Mouse (Mus musculus): ENCODE measurements around the gene Depp1. TPM values are rescaled to one million over a fixed set of nuclear protein-coding genes. Genes with fewer than 3 reads are reported as not detected.

The Depp1 gene
- total RNA-seq, 1 experiment from 2014 or later, result 1.7 TPM

Other genes with a start within 250 kb of the Depp1 start
- gene Alox5, start 189.4 kb upstream of the Depp1 start, total RNA-seq (2017), result 10.5 and 15.2 TPM in 2 replicates
- gene Olfr211, start 161.5 kb upstream of the Depp1 start, total RNA-seq (2017), result not detected in 2 replicates
- not detected in 2 replicates for gene Olfr212, start 144.1 kb upstream of the Depp1 start, total RNA-seq (2017)
- not detected in 2 replicates for gene Olfr213, start 112.2 kb upstream of the Depp1 start, total RNA-seq (2017)
- gene Gm5580, start 99.5 kb upstream of the Depp1 start, total RNA-seq (2017), result 0.15 and 0.81 TPM in 2 replicates
- gene Olfr214, start 96.4 kb upstream of the Depp1 start, total RNA-seq (2017), result not detected in 2 replicates
- not detected in 2 replicates for gene Olfr215, start 66.4 kb upstream of the Depp1 start, total RNA-seq (2017)
- gene Zfp422, start 21.6 kb upstream of the Depp1 start, total RNA-seq (2017), result 73.9 and 95.2 TPM in 2 replicates
- 11.0 and 20.5 TPM in 2 replicates for gene Rassf4, start 23.3 kb downstream of the Depp1 start, total RNA-seq (2017)
- gene Tmem72, start 66.3 kb downstream of the Depp1 start, total RNA-seq (2017), result 0.19 TPM in 1 of 2 replicates, not detected in the other